ENCODE assay signal across 19 mouse cellular contexts in the genomic region with DNA sequence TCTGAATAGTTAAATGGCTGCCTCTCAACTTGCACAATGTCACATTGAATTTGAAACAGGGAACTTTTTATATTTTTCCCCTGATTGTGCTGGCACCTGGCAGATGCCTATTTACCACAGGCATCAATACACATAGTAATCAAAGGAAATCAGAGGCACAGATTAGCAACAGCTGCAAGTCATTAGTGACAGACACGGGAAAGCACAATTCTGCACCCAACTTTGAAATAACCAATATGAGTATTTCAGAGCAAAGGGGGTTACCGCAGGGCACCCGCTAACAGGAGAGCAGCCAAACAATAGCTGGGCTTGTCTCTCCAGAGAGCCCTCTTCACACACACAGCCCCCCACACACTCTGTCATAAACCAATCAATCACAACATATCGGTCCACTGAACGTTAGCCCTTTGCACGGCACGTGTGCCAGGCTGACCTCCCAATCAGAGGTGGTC.
DNase-seq lines count a peak whose midpoint lies in the region; ATAC-seq and TF ChIP-seq lines count a peak whose summit lies in the region.
"Had no signal": no experiment of that assay in that cellular context is flagged by ENCODE, and none has a peak within 500 bp of the region (broad histone marks: within the 10 kb centered on the region; RNA-seq: fewer than 3 reads in every experiment).

No protein-coding gene starts in this region.

- peak; percentile 10 for DNase-seq in hindbrain, embryonic 10.5 days (ENCODE audit: low spot score)
- peak; percentile 10 for DNase-seq in midbrain, postnatal 0 days (ENCODE audit: low spot score)
- peak; percentile 44 for DNase-seq in forelimb bud, embryonic 11.5 days (ENCODE audit: low read depth, low spot score)
- no peak for DNase-seq in cerebellum, postnatal 4 days (ENCODE audit: low spot score in 2 of 2)
- no peak for DNase-seq in ovary, postnatal 10 days (ENCODE audit: low spot score)
- DNase-seq: cerebellum, adult 8-10 months; gastrocnemius, postnatal 14 days; kidney, postnatal 4 days; right cerebral cortex, postnatal 4 days; thymus, postnatal 14 days had no signal

- no peak overlapping the region for H3K27ac ChIP-seq in hindbrain, embryonic 10.5 days
- H3K27ac ChIP-seq in hindbrain, embryonic 13.5 days, result no peak overlapping the region
- no peak overlapping the region for H3K27ac ChIP-seq in midbrain, postnatal 0 days (ENCODE audit: low read depth, low read length)
- H3K27ac ChIP-seq in midbrain, embryonic 15.5 days, result no peak overlapping the region
- H3K27ac ChIP-seq: left cerebral cortex, adult 2 months; midbrain, embryonic 12.5 days; stomach, embryonic 15.5 days had no signal

- TF ChIP-seq CTCF in midbrain, postnatal 0 days (IDR thresholded peaks at IDR 0.05), result no peak

- no peak overlapping the region for H3K9ac ChIP-seq in hindbrain, embryonic 13.5 days
- H3K9ac ChIP-seq in midbrain, postnatal 0 days (replicated peaks; ENCODE audit: low read length, poor library complexity, severe bottlenecking), result no peak overlapping the region
- H3K9ac ChIP-seq in midbrain, embryonic 15.5 days, result no peak overlapping the region
- H3K9ac ChIP-seq: heart, embryonic 12.5 days; midbrain, embryonic 12.5 days; stomach, embryonic 15.5 days had no signal

- 61% methylated on average over 7 of the region's 7 CpGs for WGBS in hindbrain, embryonic 10.5 days
- WGBS in hindbrain, embryonic 13.5 days, result 18% methylated on average over 7 of the region's 7 CpGs
- 33% methylated on average over 7 of the region's 7 CpGs for WGBS in midbrain, postnatal 0 days
- 35% methylated on average over 7 of the region's 7 CpGs for WGBS in midbrain, embryonic 15.5 days

- no peaks in the 10 kb centered on the region for H3K36me3 ChIP-seq in hindbrain, embryonic 10.5 days
- no peaks in the 10 kb centered on the region for H3K36me3 ChIP-seq in hindbrain, embryonic 13.5 days
- H3K36me3 ChIP-seq in midbrain, postnatal 0 days (ENCODE audit: insufficient read depth, low read length), result no peaks in the 10 kb centered on the region
- no peaks in the 10 kb centered on the region for H3K36me3 ChIP-seq in midbrain, embryonic 15.5 days (replicated peaks)
- H3K36me3 ChIP-seq: G1E; heart, embryonic 12.5 days; midbrain, embryonic 12.5 days; stomach, embryonic 15.5 days had no signal

- no peak overlapping the region for H3K4me2 ChIP-seq in hindbrain, embryonic 13.5 days
- H3K4me2 ChIP-seq in midbrain, postnatal 0 days (ENCODE audit: low read depth, low read length, poor library complexity, severe bottlenecking), result no peak overlapping the region
- H3K4me2 ChIP-seq in midbrain, embryonic 15.5 days, result no peak overlapping the region
- H3K4me2 ChIP-seq: heart, embryonic 12.5 days; liver, embryonic 11.5 days; midbrain, embryonic 12.5 days; stomach, embryonic 15.5 days had no signal

- H3K4me3 ChIP-seq in hindbrain, embryonic 10.5 days, result no peak overlapping the region
- H3K4me3 ChIP-seq in hindbrain, embryonic 13.5 days, result no peak overlapping the region
- H3K4me3 ChIP-seq in midbrain, postnatal 0 days (ENCODE audit: low read depth, low read length), result no peak overlapping the region
- no peak overlapping the region for H3K4me3 ChIP-seq in midbrain, embryonic 15.5 days
- H3K4me3 ChIP-seq: heart, embryonic 12.5 days; left cerebral cortex, adult 2 months; midbrain, embryonic 12.5 days; stomach, embryonic 15.5 days had no signal

- no peaks in the 10 kb centered on the region for H3K9me3 ChIP-seq in hindbrain, embryonic 10.5 days
- H3K9me3 ChIP-seq in hindbrain, embryonic 13.5 days, result no peaks in the 10 kb centered on the region
- H3K9me3 ChIP-seq in midbrain, postnatal 0 days (ENCODE audit: low read length), result no peaks in the 10 kb centered on the region
- H3K9me3 ChIP-seq in midbrain, embryonic 15.5 days, result no peaks in the 10 kb centered on the region
- H3K9me3 ChIP-seq: G1E; heart, embryonic 12.5 days; midbrain, embryonic 12.5 days; stomach, embryonic 15.5 days had no signal

- H3K27me3 ChIP-seq in hindbrain, embryonic 10.5 days (ENCODE audit: insufficient read depth, poor library complexity, severe bottlenecking), result no peaks in the 10 kb centered on the region
- H3K27me3 ChIP-seq in hindbrain, embryonic 13.5 days, result no peaks in the 10 kb centered on the region
- H3K27me3 ChIP-seq in midbrain, postnatal 0 days (ENCODE audit: insufficient read depth, low read length), result no peaks in the 10 kb centered on the region
- H3K27me3 ChIP-seq in midbrain, embryonic 15.5 days (replicated peaks), result no peaks in the 10 kb centered on the region
- H3K27me3 ChIP-seq: heart, embryonic 12.5 days; midbrain, embryonic 12.5 days; stomach, embryonic 15.5 days had no signal

- peaks cover 7% of the 10 kb centered on the region for H3K4me1 ChIP-seq in hindbrain, embryonic 10.5 days (replicated peaks)
- peaks cover 11% of the 10 kb centered on the region for H3K4me1 ChIP-seq in hindbrain, embryonic 13.5 days (replicated peaks)
- peaks cover 2% of the 10 kb centered on the region; the same call in 1 of the 2 replicates for H3K4me1 ChIP-seq in midbrain, postnatal 0 days (ENCODE audit: insufficient read depth, low read length)
- peaks cover 5% of the 10 kb centered on the region for H3K4me1 ChIP-seq in midbrain, embryonic 15.5 days
- H3K4me1 ChIP-seq: heart, embryonic 12.5 days; stomach, embryonic 15.5 days had no signal

- no peak for ATAC-seq in hindbrain, embryonic 13.5 days (ENCODE audit: low FRiP score)
- no peak for ATAC-seq in midbrain, postnatal 0 days (ENCODE audit: low FRiP score)
- ATAC-seq in midbrain, embryonic 15.5 days (replicated peaks), result no peak
- no peak for ATAC-seq in megakaryocyte, adult 5-6 weeks (ENCODE audit: poor library complexity, severe bottlenecking)

Comparison
In these comparisons a context has a peak if more than half of its experiments do, and no peak if none do; other contexts are left out.
1. DNase-seq: peak in hindbrain, embryonic 10.5 days (single experiment), midbrain, postnatal 0 days (single experiment) and forelimb bud, embryonic 11.5 days (single experiment); none in cerebellum, postnatal 4 days (0 of 2) and ovary, postnatal 10 days (single experiment).